Mouse (Mus musculus) right cerebral cortex, postnatal 36 days (tissue): Measurements from ENCODE around the gene Atp8b3.
A peak's percentile ranks its signal among the peaks of the same experiment; 100 is the strongest.

Experiments used
- DNase-seq, 2 experiments: peaks; one replicate each; pipeline ENCODE4 v3.0.0; 2022; ENCODE audit warnings: low spot score in 2 of 2, mixed read lengths in 1 of 2

The Atp8b3 gene

GRCm38 (mm10) chr10:80523299-80523698 lies 15.6 kb downstream of the Atp8b3 start:
- DNase-seq, result no peak

GRCm38 (mm10) chr10:80519287-80519686 lies 19.6 kb downstream of the Atp8b3 start:
- DNase-seq, result no peak

- DNase-seq, result no peak
These were observed 25.2 kb downstream of the Atp8b3 start for GRCm38 (mm10) chr10:80513739-80514138.

GRCm38 (mm10) chr10:80510273-80510660 lies 28.7 kb downstream of the Atp8b3 start:
- DNase-seq, result no peak

DNA sequence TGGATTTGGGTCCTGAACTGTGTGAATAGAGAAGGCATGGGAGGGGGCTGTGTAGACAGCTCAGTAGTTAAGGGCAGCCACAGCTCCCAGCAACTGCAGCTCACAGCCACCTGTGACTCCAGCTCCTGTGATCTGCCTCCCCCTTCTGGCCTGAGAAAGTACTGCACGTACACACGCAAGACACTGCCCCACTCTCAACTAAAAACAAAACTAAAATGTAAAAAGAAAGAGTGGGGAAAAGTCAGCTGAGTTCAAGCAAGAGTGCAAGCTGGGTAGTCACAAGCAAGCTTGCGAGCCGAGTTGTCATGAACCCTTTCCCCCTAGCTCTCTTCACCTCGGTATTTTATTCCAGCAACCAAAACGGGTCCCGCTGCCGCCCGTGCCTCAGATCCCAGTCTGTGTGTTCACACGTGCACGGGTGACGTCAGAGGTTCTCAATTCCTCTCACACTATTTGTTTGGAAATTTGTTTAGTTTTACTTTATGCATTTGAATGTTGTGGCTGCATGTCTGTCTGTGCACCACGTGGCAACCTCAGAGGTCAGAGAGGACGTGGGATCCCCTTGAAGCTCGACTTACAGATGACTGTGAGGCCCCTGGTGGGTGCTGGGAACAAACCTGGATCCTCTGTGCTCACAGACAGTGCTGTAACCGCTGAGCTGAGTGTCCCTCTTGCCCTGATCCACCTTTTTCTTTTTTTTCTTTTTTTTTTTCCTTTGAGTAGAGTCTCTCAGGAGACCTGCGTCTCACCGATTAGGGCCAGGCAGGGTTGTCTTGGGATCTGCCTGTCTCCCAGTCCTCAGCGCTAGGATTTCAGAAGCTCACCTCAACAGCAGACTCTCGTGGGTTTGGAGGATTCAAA lies 29.3 kb downstream of the Atp8b3 start:
- peak; percentile 25 to 52 for DNase-seq

DNA sequence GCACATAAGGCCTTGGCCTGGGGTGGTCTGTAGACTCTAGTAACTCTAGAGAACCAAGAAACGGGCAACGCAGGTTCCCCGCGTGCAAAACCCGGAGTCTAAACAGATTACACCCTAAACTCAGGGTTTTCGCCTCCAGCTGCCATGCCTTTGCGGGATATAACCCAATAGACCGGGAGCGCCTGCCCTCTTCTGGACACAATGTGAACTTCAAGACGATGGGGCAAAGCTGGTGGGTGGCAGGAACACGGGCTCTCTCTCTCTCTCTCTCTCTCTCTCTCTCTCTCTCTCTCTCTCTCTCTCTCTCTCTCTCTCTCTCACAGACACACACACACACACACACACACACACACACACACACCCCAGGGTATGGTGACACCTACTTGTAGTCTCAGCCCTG lies 32.7 kb downstream of the Atp8b3 start:
- DNase-seq, result no peak

DNA sequence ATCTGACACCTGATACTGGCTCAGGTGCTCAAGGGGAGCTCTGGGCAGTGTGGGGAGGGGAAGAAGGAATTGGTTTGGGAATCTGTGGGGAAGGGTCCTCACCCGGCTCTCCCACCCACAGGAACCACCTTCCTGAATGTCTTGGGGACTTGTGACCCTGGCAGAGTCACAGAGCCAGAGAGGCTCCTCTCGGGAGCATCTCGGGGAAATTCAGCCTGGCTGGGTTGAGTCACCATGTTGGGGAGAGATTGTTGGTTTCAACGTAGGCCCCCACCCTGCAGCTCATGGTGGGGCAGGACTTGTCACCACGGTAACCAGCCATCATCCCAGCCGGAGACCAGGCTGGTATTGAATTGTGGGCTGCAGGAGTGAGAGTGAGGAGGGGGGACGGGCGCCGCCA lies 34.2 kb downstream of the Atp8b3 start:
- DNase-seq, result no peak

DNA sequence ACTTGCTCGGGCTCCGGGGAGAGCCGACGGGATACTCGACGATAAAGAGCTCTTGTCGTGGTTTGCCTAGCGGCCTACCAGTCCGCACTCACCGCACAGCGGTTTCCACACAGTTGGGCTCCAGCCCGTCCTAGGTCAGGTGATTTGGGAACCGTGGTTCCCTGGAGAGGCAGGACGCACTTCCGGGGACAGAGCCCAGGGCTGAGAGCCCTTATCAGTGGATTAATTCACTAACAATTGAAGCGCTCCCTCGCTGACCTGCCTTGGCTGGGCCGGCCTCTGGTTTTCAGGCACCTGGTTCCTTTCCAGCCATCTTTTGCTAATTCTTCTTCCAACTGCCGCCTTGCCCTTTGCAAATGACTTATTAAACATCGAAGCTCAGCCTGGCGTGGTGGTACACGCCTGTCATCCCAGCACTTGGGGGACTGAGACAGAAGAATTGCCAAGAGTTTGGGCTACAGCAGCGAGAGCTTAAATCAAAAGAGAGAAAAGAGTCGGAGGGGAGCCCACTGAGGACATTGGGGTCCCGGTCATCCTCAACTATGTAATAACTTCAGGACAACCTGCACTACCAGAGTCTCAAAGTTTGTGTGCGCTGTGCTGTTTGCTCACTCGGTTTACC lies 35.2 kb downstream of the Atp8b3 start:
- no peak for DNase-seq

- DNase-seq, result no peak
These were observed 36.1 kb downstream of the Atp8b3 start for GRCm38 (mm10) chr10:80502819-80503314.

- DNase-seq, result no peak
These were observed 36.6 kb downstream of the Atp8b3 start for GRCm38 (mm10) chr10:80502291-80502690.

DNA sequence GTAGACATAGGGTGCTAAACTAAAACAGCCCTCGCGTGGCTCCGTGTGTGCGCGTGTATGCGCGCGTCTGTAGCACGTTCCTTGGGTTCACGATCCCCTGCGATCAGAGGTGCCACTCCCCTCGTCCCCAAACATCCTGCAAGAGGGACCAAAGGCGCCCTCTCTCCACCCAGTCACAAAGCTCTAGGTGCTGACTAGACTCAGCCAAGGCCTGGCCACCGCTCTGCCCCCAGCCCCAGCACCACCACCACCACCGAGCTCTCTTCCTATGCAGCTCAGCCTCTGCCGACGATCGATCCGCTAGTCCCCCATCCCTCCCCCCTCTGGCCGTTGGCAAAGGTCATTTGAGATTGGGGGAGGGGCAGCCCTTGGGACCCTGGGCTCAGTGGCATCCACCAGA lies 42.5 kb downstream of the Atp8b3 start:
- DNase-seq, result no peak

GRCm38 (mm10) chr10:80495901-80496300 lies 43.0 kb downstream of the Atp8b3 start:
- no peak for DNase-seq

- DNase-seq, result no peak
These were observed 44.2 kb downstream of the Atp8b3 start, which contains the start of gene Onecut3 for GRCm38 (mm10) chr10:80494732-80495131. TSS of gene Onecut3 (plus strand) at chr10:80494835.

DNA sequence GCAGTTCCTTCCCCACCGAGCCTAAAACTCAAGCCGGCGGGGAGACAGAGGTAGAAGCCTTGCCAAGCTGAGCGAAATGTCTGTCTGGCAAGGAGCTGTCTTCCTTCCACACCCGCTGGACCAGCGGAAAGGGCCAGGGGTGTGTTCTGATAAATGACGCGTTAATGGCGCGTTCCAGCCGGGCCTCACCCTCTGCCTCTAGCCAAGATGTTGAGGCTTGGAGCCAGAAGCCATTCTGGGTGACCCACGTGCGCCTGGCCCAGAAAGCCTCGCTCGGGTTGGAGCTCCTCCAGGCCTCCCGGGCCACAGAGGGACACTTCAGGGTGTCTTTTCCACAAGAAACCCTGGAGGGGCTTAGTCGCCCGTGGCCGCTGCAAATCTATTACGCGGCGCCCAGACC lies 48.9 kb downstream of the Atp8b3 start:
- no peak for DNase-seq

DNA sequence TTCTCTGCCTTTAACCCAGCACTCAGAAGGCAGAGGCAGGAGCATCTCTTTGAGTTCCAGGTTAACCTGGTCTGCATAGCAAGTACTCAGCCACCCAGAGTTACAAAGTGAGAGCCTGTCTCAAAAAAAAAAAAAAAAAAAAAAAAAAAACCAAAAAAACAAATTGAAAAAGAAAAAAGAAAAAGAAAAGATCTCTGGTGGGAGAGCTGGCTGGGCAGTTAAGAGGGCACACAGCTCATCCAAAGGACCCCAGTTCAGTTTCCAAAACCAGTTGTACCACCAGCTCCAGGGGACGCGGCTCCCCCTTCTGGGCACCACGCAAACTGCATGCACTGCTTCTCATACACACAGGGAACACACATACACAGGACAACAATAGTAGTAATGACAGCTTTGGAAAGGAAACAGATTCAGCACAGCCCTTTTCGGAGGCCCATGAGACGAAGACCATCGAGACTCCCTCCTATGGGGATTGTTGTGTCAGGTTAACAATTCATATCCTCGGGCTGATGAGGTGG lies 52.0 kb downstream of the Atp8b3 start:
- no peak for DNase-seq

DNA sequence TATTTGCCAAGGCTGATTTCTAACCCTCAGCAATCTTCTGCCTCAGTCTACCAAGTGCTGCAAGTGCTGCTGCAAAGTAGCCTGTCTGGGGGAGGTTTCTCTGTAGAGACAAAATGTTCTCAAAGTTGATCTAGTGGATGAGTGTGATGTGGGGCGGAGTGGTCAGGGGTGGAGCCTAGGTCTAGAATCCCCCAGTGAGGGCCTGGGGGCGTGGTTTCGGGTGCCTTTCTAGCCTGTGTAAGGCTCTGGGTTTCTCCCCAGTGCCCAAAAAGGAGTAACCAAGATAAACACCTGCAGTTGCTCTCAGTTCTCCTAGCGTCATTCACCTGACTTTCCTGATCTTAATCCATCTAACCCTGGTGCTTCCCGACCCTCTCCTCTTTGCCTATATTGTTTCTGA lies 57.9 kb downstream of the Atp8b3 start:
- DNase-seq, result no peak

- no peak for DNase-seq
These were observed 60.4 kb downstream of the Atp8b3 start for GRCm38 (mm10) chr10:80478531-80478930.

DNA sequence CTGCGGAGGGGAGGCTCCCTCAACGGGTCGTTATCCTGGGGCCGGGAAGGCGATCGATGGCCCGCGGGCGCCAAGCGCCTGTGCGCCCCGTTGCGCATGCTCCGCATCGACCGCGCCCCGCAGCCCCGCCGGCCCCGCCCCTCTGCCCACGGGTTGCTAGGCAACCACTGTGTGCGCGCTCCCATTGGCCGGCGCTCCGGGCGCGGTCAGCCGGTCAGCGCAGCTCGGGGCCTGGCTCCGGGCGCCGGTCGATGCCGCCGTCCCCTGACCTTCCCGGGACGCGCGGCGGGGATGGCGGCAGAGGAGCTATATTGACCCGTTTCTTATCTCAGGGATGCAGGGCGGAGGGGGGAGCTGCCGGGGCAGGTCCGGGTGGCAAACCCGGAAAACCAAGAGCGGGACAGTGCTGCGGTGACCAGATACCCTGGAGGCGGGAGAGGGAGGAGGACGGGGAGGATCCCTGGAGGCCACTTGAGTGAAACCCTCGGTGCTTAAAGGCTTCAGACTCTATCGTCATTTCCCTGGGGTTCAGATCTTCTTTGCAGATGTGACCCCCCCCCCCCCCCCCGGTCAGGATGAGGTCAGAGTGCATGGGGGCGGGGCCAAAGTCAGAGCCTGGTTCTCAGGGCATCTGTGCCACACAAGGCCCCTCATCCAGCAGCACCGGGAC lies 63.5 kb downstream of the Atp8b3 start:
- peak; percentile 80 to 81 for DNase-seq
